Mouse (Mus musculus) layer of hippocampus, adult 9-11 months (tissue): ENCODE data around the gene Mepce.
"Not testable (repeated sequence)": the region's sequence is repeated elsewhere in the genome, so short reads cannot be mapped to it uniquely, and the experiment has no call there.

ENCODE experiments used
- DNase-seq: peaks from one replicate; pipeline ENCODE4 v3.0.0; 2022

Mepce gene

GRCm38 (mm10) chr5:137756882-137757661, 30.4 kb downstream of the Mepce start:
- peak; percentile 90 for DNase-seq

GRCm38 (mm10) chr5:137756106-137756505, 31.3 kb downstream of the Mepce start:
- DNase-seq: no peak

- DNase-seq: no peak
Measured at GRCm38 (mm10) chr5:137755425-137755824, 32.0 kb downstream of the Mepce start.

- no peak for DNase-seq
Measured at GRCm38 (mm10) chr5:137753111-137753832, 34.2 kb downstream of the Mepce start.

GRCm38 (mm10) chr5:137751988-137752387, 35.5 kb downstream of the Mepce start:
- no peak for DNase-seq

GRCm38 (mm10) chr5:137751221-137751887, 36.1 kb downstream of the Mepce start:
- no peak for DNase-seq

GRCm38 (mm10) chr5:137750212-137750611, 37.2 kb downstream of the Mepce start:
- not testable (repeated sequence) for DNase-seq

GRCm38 (mm10) chr5:137749196-137749836, 38.1 kb downstream of the Mepce start:
- no peak for DNase-seq

- peak; percentile 74 for DNase-seq
Measured at GRCm38 (mm10) chr5:137748130-137748770, 39.2 kb downstream of the Mepce start.

- DNase-seq: no peak
Measured at GRCm38 (mm10) chr5:137747326-137747961, 40.0 kb downstream of the Mepce start.

- no peak for DNase-seq
Measured at GRCm38 (mm10) chr5:137746851-137747325, 40.6 kb downstream of the Mepce start.

- DNase-seq: no peak
Measured at GRCm38 (mm10) chr5:137746282-137746850, 41.1 kb downstream of the Mepce start.

GRCm38 (mm10) chr5:137745214-137746171, 42.0 kb downstream of the Mepce start, which contains the start of gene Tsc22d4:
Gene Tsc22d4 (plus strand): TSS chr5:137745730.
- DNase-seq: peak; percentile 95

GRCm38 (mm10) chr5:137744197-137744596, 43.3 kb downstream of the Mepce start:
- DNase-seq: no peak

GRCm38 (mm10) chr5:137742836-137743235, 44.6 kb downstream of the Mepce start:
- DNase-seq: no peak

GRCm38 (mm10) chr5:137742048-137742447, 45.4 kb downstream of the Mepce start:
- DNase-seq: no peak

- DNase-seq: peak; percentile 71
Measured at GRCm38 (mm10) chr5:137741023-137741931, 46.2 kb downstream of the Mepce start, which contains the start of gene Nyap1. Gene Nyap1 (minus strand): TSS chr5:137741607.

GRCm38 (mm10) chr5:137740506-137740905, 46.9 kb downstream of the Mepce start:
- DNase-seq: no peak

GRCm38 (mm10) chr5:137739471-137739870, 48.0 kb downstream of the Mepce start:
- DNase-seq: no peak
